In the genomic region with DNA sequence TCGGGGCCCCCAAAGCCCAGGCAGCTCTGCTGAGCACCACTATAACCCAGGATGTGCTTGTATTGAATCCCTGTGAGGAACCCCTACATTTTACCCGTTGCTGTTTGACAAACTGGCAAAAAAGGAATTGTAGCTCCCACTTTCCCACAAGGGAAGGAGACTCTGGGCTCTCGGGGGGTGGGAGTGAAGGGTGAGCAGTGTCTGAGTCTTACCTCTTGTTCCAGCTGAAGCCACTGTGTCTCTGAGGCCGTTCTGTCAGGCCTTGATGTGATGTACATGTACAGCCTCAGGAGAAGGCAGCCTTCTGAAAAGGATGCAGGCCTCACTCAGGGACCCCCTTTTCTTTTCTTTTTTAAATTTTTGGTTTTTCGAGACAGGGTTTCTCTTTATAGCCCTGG, we compare ENCODE assay signal across 10 mouse cellular contexts.
"Had no signal": no experiment of that assay in that cellular context is flagged by ENCODE, and none has a peak within 500 bp of the region (broad histone marks: within the 10 kb centered on the region; RNA-seq: fewer than 3 reads in every experiment).

No protein-coding gene starts in this region.

- DNase-seq: gastrocnemius, postnatal 14 days; gastrocnemius, postnatal 36 days; heart, adult 18-20 months; heart, postnatal 10 days; kidney, adult 11 months; kidney, adult 2 months; kidney, adult 9 months; layer of hippocampus, adult 9-11 months; layer of hippocampus, postnatal 36 days; left cerebral cortex, postnatal 4 days had no signal
